Mouse (Mus musculus): ENCODE data around the gene Eif1b.
"Not testable (repeated sequence)": the region's sequence is repeated elsewhere in the genome, so short reads cannot be mapped to it uniquely, and the experiment has no call there.

Gene Eif1b

DNA sequence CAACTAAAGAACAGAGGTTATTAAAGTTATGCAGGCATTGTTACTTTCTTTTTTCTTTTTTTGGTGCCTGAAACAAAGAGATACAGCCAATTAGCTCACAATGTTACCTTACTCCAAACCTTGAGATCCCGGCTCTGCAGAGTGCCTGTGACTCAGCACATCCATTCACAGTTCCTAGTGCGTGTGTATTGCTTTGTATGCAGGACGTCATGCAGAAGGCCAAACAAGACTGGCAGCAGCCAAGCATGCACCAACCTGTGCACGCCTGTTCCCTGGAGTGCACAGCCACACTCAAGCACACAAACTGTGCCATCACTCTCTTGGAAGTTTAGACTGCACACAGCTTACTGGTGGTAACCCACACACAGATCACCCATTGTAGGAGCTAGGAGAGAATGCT is 35.2 kb downstream of the Eif1b start:
- DNase-seq, result no peak

GRCm38 (mm10) chr9:120527919-120528318 is 35.9 kb downstream of the Eif1b start:
- no peak for DNase-seq

DNA sequence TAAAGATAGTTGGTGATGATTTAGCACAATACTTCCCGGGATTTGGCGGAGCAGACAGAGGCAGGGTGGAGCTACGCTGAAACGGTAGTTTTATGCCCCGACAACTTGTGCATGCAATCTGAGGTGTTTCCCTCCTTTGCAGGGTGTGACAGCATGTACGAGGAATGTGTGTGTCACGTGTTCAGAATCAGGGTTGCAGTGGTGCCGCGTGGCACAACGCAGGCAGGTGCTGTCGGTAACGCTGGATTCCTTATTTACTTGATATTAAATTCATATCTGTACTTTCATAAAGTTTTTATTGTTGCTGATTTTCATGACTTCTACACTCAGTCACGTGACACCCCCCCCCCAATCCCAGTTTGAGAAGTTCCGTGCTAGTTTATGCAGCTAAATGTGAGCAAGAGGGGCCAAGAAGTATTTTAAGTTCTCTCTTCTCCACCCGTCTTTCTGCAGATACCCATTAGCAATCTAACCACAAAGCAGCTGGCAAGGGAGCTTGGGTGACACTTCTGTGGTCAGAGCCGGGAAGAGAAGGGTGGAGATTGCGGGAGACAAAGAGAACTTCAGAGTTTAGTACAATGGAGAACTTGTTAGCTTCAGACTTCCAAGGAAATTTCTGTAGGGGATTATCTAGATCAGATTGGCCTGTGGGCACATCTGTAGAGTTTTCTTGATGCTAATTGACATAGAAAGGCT is 36.9 kb downstream of the Eif1b start:
- DNase-seq, result no peak

GRCm38 (mm10) chr9:120530471-120530870 is 38.4 kb downstream of the Eif1b start:
- no peak for DNase-seq

DNA sequence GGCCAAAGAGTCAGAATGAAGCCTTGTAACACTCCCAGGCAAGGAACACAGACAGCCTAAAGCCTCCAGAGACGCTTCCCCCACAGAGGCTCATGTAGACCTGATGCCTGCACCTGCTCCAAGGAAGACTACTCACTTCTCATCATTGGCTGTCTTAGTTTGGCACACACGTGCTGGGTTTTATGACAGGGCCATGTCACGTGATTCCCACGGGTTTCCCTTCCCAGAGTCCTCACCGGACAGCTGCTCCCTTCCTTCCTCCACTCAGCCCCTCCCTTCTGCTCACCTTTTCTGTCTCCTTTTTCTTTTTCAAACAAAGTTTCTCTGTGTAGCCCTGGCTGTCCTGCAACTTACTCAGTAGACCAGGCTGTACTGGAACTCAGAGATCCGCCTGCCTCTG is 40.0 kb downstream of the Eif1b start:
- DNase-seq, result no peak

GRCm38 (mm10) chr9:120532691-120533090 is 40.7 kb downstream of the Eif1b start:
- DNase-seq, result no peak

DNA sequence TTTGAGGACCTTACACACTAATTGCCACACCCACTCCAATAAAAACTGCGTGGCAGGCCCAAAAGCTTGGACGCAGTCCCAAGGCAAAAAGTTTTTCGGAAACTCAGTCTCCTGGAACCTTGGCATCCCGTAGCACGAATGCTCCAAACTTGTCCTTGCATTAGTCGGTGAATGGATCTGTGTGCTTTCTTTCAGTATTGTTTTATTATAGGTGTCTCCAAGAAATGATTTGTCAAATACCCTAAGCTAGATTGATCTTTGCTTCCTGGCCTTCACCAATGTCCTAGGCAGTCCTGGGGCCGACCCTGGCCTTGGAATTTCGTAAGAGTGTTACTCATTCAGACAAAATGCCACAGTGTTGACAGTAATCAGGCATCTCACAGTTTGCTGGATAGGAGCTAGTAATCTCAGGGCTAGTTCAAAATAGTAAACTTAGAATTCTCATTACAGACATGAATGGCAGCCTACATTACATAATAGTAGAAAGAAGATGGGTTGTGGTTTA is 41.5 kb downstream of the Eif1b start:
- DNase-seq, result not testable (repeated sequence)

GRCm38 (mm10) chr9:120539662-120540251 is 47.7 kb downstream of the Eif1b start, which contains the start of gene Entpd3:
Entpd3 (plus strand) TSS chr9:120539818.
- DNase-seq, result no peak

- no peak for DNase-seq
Measured at GRCm38 (mm10) chr9:120541411-120541810, 49.4 kb downstream of the Eif1b start.

GRCm38 (mm10) chr9:120542241-120542640 is 50.2 kb downstream of the Eif1b start:
- no peak for DNase-seq
